Mouse (Mus musculus): Measurements from ENCODE around the gene Pole3.

Gene Pole3

GRCm38 (mm10) chr4:62518416-62519121 is 6.3 kb downstream of the Pole3 start:
- peak; percentile 28 to 69 for DNase-seq (ENCODE audit: low spot score in 2 of 2)

GRCm38 (mm10) chr4:62517538-62518415 is 7.1 kb downstream of the Pole3 start:
- DNase-seq (ENCODE audit: low spot score in 2 of 2): peak in 1 of 2 experiments; percentile 60

- DNase-seq (ENCODE audit: low spot score in 2 of 2): peak; percentile 39 to 69
Measured at GRCm38 (mm10) chr4:62517046-62517445, 7.8 kb downstream of the Pole3 start.

GRCm38 (mm10) chr4:62516579-62516978 is 8.3 kb downstream of the Pole3 start:
- peak; percentile 87 to 88 for DNase-seq (ENCODE audit: low spot score in 2 of 2)

- DNase-seq (ENCODE audit: low spot score in 2 of 2): peak; percentile 57 to 75
Measured at GRCm38 (mm10) chr4:62516079-62516478, 8.8 kb downstream of the Pole3 start.

GRCm38 (mm10) chr4:62515490-62515889 is 9.4 kb downstream of the Pole3 start:
- peak; percentile 38 to 69 for DNase-seq (ENCODE audit: low spot score in 2 of 2)

GRCm38 (mm10) chr4:62514995-62515394 is 9.9 kb downstream of the Pole3 start:
- peak in 1 of 2 experiments; percentile 62 for DNase-seq (ENCODE audit: low spot score in 2 of 2)

- peak in 1 of 2 experiments; percentile 63 for DNase-seq (ENCODE audit: low spot score in 2 of 2)
Measured at GRCm38 (mm10) chr4:62513998-62514506, 10.8 kb downstream of the Pole3 start.

GRCm38 (mm10) chr4:62509946-62510345 is 14.9 kb downstream of the Pole3 start:
- peak in 1 of 2 experiments; percentile 67 for DNase-seq (ENCODE audit: low spot score in 2 of 2)

GRCm38 (mm10) chr4:62508839-62509238 is 16.0 kb downstream of the Pole3 start:
- no peak for DNase-seq (ENCODE audit: low spot score in 2 of 2)

GRCm38 (mm10) chr4:62506798-62507197 is 18.1 kb downstream of the Pole3 start:
- DNase-seq (ENCODE audit: low spot score in 2 of 2): peak; percentile 44 to 73

- DNase-seq (ENCODE audit: low spot score in 2 of 2): no peak
Measured at GRCm38 (mm10) chr4:62505991-62506390, 18.9 kb downstream of the Pole3 start.

GRCm38 (mm10) chr4:62503374-62503970 is 21.4 kb downstream of the Pole3 start, which contains the start of gene Hdhd3:
TSS of gene Hdhd3 (minus strand) at chr4:62503467.
- no peak for DNase-seq (ENCODE audit: low spot score in 2 of 2)

GRCm38 (mm10) chr4:62502969-62503368 is 21.9 kb downstream of the Pole3 start:
- no peak for DNase-seq (ENCODE audit: low spot score in 2 of 2)

GRCm38 (mm10) chr4:62501964-62502732 is 22.7 kb downstream of the Pole3 start:
- DNase-seq (ENCODE audit: low spot score in 2 of 2): peak; percentile 84 to 90

- DNase-seq (ENCODE audit: low spot score in 2 of 2): no peak
Measured at GRCm38 (mm10) chr4:62501534-62501933, 23.3 kb downstream of the Pole3 start.

GRCm38 (mm10) chr4:62500799-62501198 is 24.1 kb downstream of the Pole3 start:
- DNase-seq (ENCODE audit: low spot score in 2 of 2): no peak

GRCm38 (mm10) chr4:62496815-62497214 is 28.1 kb downstream of the Pole3 start:
- no peak for DNase-seq (ENCODE audit: low spot score in 2 of 2)

GRCm38 (mm10) chr4:62495946-62496345 is 28.9 kb downstream of the Pole3 start:
- no peak for DNase-seq (ENCODE audit: low spot score in 2 of 2)

GRCm38 (mm10) chr4:62494230-62494629 is 30.6 kb downstream of the Pole3 start:
- DNase-seq (ENCODE audit: low spot score in 2 of 2): no peak

GRCm38 (mm10) chr4:62492682-62493081 is 32.2 kb downstream of the Pole3 start:
- no peak for DNase-seq (ENCODE audit: low spot score in 2 of 2)

Measured in spleen, postnatal 4 days (tissue).